Mouse (Mus musculus) retina, postnatal 7 days (tissue): Measurements from ENCODE around the gene Magi2.

Experiments
- DNase-seq: peaks from one replicate; pipeline ENCODE4 v3.0.0-alpha.2; 2012; ENCODE audit warnings: low read depth, low spot score

Gene Magi2

GRCm38 (mm10) chr5:20074101-20074500 lies 847.3 kb downstream of the Magi2 start:
- DNase-seq = no peak

- DNase-seq = no peak
Measured at GRCm38 (mm10) chr5:20074867-20075266, 848.0 kb downstream of the Magi2 start.

DNA sequence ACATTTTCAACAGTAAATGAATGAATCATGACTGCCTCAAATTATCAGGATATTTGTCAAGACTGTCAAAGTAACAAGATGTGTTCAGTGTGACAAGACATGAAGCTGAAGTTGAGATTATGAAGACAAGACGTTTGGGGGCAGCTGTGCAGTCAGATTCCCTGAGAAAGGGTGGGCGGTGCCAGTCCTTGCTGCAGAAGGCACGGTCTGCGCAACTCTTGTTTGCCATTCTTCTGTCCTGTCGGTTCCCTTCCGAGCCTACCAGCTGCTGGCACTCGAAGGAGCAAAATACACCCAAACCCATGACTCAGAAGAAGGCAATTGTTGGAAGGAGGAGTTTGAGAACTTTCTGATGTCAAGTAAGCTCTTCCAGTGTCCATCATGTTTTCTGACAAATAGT lies 852.1 kb downstream of the Magi2 start:
- DNase-seq = no peak

DNA sequence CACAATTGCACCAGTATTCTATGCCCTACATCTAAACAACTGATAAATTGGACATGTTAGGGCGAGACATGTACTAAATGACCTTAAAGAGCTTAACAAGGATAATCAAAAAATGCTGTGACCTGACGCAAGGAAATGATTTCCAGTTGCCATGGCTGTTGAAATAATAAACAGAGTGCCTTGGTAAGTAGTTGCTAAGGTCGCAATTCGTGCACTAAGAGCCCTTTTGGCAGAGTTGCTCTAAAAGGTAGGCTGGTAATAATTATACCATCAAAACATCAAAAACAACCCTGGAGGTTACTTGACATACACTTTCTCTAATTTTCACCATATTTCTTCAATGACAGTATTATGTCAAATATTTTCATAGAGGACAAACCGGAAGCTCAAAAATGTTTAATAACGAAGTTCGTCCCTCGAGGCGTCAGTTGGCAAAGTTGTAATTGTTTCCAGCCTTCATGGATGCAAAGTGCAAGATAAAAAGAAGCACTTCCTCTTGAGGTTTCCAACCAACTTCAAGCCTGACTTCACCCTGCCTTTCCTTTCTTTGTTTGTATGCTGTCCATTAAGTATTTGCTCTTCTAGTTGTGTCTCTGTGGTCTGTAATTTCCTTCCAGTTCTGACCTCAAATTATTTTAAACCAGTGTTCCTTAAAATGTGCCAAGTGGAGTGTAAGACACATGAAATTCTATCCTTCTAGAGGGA lies 853.9 kb downstream of the Magi2 start:
- no peak for DNase-seq

DNA sequence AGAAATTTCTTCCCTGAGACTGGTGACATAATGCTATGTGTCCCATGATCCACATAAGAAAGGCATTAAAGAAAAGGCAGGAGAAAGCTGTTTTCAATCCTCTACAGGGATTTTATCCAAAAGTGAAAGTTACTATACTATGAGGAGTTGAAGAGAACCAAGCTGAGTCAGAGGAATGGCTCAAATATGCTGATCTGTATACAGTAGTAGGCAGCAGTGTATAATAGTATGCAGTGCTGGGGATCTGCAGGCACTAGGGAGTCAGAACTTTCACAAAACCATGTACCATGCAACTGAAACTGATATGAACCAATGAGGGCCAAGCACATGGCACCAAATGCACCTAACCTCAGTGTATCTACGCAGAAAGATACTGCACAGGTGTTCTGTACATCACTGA lies 855.5 kb downstream of the Magi2 start:
- no peak for DNase-seq

- no peak for DNase-seq
Measured at GRCm38 (mm10) chr5:20087083-20087482, 860.2 kb downstream of the Magi2 start.

DNA sequence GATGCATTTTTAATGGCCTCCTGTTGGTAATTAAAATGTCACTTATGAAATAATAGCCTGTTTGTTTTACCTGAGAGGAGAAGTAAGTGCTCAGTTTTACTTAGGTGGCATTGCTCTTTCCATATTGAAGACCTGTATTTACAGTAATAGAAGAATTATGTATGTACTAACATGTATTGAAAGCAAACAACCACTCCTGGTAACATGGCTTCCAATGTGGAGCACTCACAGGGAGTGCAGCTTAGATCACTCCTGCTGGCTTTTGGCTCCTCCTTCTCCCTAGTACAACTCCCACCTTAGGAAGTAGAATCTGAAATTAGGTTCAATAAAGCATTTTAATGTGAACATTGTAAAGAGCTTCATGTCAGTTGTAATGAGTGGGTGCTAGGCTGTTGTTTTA lies 877.0 kb downstream of the Magi2 start:
- DNase-seq = no peak

DNA sequence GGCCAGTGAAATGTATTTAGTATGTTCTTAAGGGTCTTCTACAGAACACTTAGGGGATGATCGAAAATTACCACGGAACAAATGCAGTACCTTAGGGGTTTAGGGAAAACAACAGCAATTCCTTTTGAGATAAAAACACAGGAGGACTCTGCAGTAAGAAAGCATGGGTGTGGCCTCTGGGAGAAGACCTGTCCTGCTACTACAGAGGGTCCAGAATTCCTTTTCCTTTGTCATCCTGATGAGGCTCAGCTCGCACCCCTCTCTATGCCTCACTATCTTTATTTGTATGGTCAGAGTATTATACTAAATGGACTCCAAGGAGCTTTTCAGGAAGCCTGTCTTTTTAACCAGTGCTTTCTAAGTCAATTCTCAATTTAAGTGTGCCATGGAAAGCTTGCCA lies 877.7 kb downstream of the Magi2 start:
- no peak for DNase-seq

- DNase-seq = no peak
Measured at GRCm38 (mm10) chr5:20109496-20109895, 882.7 kb downstream of the Magi2 start.

GRCm38 (mm10) chr5:20117156-20117555 lies 890.3 kb downstream of the Magi2 start:
- no peak for DNase-seq

DNA sequence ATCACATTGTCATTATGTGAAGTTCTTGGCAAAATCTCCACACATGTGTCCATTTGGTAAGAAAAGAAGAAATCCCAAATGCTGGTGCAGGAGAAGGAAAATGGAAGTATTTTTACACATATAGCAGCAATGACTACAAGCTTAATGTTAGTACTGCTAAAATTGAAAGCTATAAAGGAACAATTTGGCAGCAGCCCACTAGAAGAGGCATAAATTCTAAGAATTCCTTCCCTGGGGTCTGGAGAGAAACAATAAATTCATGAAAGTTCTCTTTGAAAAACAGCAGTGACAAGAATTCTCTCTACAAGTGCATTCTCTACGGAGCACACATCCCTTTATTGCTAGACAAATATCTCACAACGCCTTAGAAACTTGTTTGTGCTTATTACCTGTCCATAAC lies 913.4 kb downstream of the Magi2 start:
- no peak for DNase-seq

- DNase-seq = no peak
Measured at GRCm38 (mm10) chr5:20140662-20141444, 914.0 kb downstream of the Magi2 start.

DNA sequence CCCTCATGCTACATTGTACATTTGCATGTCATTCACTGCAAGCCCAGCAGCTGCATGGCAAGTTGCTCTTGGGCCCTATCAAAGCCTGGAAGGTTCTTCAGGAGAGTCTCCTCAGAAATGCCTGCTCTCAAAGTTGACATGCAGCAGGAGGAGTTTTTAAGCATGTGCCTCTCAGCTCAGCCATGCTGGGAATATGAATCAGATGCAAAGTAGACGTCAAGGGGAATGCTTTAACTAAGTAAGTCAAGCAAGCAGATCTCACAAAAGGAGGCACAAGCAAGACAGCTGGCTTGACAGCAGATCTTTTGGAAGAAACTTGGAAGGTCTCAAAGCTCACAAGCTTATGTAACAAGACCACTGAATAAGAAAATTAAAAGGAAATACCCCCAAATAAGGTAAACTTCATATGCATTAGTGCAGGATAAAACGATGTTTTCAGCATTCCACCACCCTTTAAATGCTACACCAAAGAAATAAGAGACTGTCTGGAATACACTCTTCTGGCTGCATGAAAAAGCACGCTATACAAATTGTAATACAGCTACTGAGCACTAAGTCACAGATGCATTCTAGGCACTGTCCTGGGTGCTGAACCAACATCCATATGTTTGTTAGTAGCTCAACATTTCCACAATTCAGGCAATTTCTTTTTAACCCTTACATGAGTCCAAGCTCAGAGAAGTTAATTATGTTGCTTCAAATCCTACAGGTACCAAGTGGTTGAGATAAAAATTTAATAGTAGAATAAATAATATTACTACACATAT lies 926.7 kb downstream of the Magi2 start:
- no peak for DNase-seq

DNA sequence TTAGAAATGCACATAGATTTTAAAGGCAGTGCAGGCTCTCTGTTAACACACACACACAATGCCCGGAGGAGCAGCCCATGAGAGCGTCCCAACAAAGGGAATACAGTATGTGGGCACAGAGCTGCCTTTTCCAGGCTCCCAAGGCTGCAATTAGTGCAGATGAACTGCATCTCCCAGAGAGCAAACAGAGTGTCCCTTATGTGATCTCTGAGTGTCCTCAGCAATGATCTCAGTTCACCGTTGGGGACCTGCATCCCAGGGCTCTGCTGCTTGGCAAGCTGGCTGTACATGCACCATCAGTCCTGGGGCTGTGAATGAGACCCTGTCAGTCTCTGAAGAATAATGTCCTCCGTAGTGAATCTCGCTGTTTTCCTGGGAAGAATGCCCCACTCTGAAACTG lies 969.9 kb downstream of the Magi2 start:
- DNase-seq = no peak

DNA sequence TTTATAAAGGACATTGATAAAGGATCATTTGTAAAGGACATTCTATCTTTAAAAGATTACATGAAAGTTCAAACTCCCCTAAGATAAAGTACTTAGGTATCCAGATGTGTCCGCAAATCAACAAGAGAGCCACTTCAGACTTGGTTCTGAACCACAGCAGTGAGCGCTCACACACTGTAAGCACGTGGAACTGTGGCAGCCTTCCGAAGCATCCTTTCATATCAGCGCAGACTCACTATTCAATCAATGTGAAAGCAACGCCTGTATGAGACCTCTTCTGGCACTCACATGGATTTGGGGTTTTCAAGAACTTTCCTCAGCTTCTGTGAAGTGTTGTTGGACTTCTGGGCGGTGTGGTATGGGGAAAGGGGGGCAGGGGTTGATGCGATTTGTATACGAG lies 970.6 kb downstream of the Magi2 start:
- no peak for DNase-seq

DNA sequence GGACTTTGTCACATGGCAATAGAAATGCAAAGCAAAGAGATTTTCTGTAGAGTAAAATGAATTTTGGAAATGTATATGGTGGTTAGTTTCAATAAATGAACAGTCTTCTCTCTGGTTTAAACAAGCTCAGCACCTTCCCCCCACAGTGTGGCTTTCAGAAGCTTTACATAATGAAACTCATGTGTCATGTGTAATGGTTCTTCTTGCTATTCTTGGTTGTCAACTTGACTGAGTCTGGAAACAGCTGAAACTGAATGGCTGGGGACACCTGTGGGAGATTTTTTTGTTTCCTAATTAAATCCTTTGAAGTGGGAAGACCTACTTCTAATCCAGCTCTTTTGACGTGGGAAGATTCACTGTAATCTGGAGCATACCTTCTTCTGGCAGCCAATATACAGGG lies 974.5 kb downstream of the Magi2 start:
- no peak for DNase-seq

DNA sequence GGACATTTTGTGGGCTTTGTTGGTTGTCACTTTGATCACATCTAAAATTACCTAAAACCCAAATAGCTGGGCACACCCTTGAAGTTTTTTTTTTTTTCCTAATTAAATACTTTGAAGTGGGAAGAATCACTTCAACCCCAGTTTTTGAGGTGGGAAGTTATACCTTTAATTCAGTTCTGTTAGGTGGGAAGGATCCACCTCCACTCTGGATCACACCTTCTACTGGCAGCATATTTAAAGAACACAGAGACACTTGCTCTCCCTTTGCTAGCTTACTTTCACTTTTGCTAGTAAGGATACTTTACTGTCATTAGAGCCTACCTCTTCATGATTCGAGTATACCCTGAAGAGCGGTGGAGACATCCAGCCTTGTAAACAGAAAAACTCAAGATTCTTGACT lies 981.3 kb downstream of the Magi2 start:
- no peak for DNase-seq

- no peak for DNase-seq
Measured at GRCm38 (mm10) chr5:20213299-20213698, 986.5 kb downstream of the Magi2 start.

DNA sequence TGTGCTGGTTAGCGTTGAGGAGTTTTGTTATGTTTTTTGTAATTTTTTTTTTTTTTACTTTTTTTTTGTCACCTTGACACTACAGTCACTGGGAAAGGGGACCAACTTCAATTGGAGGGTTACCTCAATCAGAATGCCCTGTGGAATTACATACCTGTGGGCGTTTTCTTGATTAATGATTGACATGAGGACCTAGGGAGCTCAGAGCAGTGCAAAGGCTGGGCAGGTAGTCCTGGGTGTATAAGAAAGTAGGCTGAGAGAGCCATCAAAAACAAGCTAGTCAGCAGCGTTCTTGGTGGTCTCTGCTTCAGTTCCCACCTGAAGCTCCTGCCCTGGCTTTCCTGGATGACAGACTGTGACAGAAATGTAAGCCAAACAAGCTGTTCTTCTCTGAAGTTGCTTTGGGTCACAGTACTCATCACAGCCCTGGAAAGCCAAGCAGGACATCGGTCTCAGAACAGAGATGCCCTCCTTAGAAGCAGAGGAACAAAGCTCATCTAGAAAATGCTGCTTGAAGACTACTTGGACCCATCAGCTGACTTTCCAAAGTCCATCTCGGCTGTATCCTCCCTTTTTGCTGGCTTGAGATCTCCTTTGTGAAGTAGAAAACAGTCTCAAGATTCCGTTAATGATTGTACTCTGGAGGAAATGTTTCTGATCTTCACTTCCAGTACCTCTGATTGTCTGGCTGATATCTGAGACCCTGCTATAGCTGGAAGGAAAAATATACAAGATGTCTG lies 999.8 kb downstream of the Magi2 start:
- DNase-seq = no peak

- no peak for DNase-seq
Measured at GRCm38 (mm10) chr5:20227912-20228762, 1001.3 kb downstream of the Magi2 start.

- DNase-seq = no peak
Measured at GRCm38 (mm10) chr5:20231908-20232307, 1005.1 kb downstream of the Magi2 start.
